Mouse (Mus musculus) neural tube, embryonic 14.5 days (tissue): ENCODE results near the gene Lrp4. TPM values are rescaled to one million over a fixed set of nuclear protein-coding genes. Genes with fewer than 3 reads are reported as not detected.

Experiments
- ATAC-seq: fragments of 200-750 bp; cut with Nextera tagmentation; 2 replicates; pipeline ENCODE4 v1.8.0; 2017; ENCODE audit warnings: low read depth, mild to moderate bottlenecking, moderate TSS enrichment, moderate library complexity
- H3K27ac ChIP-seq: fragments of 300-500 bp; sonication (generic); 2 replicates; pipeline ENCODE4 v1.5.1; 2014; ENCODE audit warnings: low read depth, mild to moderate bottlenecking, control low read depth, low read length, moderate library complexity, mixed read lengths
- H3K27me3 ChIP-seq: fragments of 300-500 bp; sonication (generic); 2 replicates; pipeline ENCODE4 v1.6.1; 2014; ENCODE audit warnings: low read length; ENCODE audit not compliant: control insufficient read depth, insufficient read depth
- H3K36me3 ChIP-seq: fragments of 300-500 bp; sonication (generic); 2 replicates; pipeline ENCODE4 v1.6.1; 2014; ENCODE audit warnings: low read length, mixed read lengths; ENCODE audit not compliant: control insufficient read depth, insufficient read depth
- H3K4me1 ChIP-seq: fragments of 300-500 bp; sonication (generic); 2 replicates; pipeline ENCODE4 v1.6.1; 2014; ENCODE audit warnings: low read length; ENCODE audit not compliant: control insufficient read depth, insufficient read depth
- H3K4me2 ChIP-seq: fragments of 300-500 bp; sonication (generic); 2 replicates; pipeline ENCODE4 v1.6.1; 2014; ENCODE audit warnings: mild to moderate bottlenecking, low read depth, low read length, control low read depth
- H3K4me3 ChIP-seq: fragments of 300-500 bp; sonication (generic); 2 replicates; pipeline ENCODE4 v1.5.1; 2014; ENCODE audit warnings: low read depth, low read length, control low read depth, mixed read lengths
- H3K9ac ChIP-seq: fragments of 300-500 bp; sonication (generic); replicated peaks from 2 replicates; pipeline ENCODE4 v1.6.1; 2014; ENCODE audit warnings: low read depth, mild to moderate bottlenecking, control low read depth, low read length, mixed read lengths
- H3K9me3 ChIP-seq: fragments of 300-500 bp; sonication (generic); 2 replicates; pipeline ENCODE4 v1.6.1; 2016; ENCODE audit warnings: low read length; ENCODE audit not compliant: control insufficient read depth
- WGBS: fragments of 180-500 bp; shearing (Covaris S2); extraction: QIAGEN DNeasy Blood & Tissue Kit; methylation state at CpG from one replicate; pipeline ENCODE4 v1.1.7; 2014; 5-methylcytosine and 5-hydroxymethylcytosine counted together
- polyA plus RNA-seq: library from polyadenylated mRNA; unstranded; fragments of >200 nt; fragmentation: Nextera tagmentation; extraction: Ambion mirVana; gene quantifications from 2 replicates; pipeline ENCODE4 v1.2.1, GENCODE M21; 2014

The Lrp4 gene
- polyA plus RNA-seq, 1 experiment from 2014 or later, result 7.2 TPM

- no peak for ATAC-seq
- no peaks in the 10 kb centered on the region for H3K36me3 ChIP-seq
- H3K4me3 ChIP-seq, result no peak overlapping the region
- H3K27ac ChIP-seq, result no peak overlapping the region
- H3K9me3 ChIP-seq, result no peaks in the 10 kb centered on the region
- 50% methylated on average over 8 of the region's 8 CpGs for WGBS
- H3K27me3 ChIP-seq, result no peaks in the 10 kb centered on the region
- peaks cover 9% of the 10 kb centered on the region for H3K4me1 ChIP-seq
- H3K9ac ChIP-seq, result no peak overlapping the region
- H3K4me2 ChIP-seq, result no peak overlapping the region
These were observed 10.3 kb downstream of the Lrp4 start for GRCm38 (mm10) chr2:91467613-91468012.

- no peaks in the 10 kb centered on the region; the same call in 1 of the 2 replicates for H3K36me3 ChIP-seq
- peaks cover 6% of the 10 kb centered on the region for H3K4me1 ChIP-seq
- H3K4me2 ChIP-seq, result no peak overlapping the region
- no peak overlapping the region for H3K4me3 ChIP-seq
- no peak overlapping the region for H3K27ac ChIP-seq
- peak; percentile 62 for ATAC-seq
- 16% methylated on average over 7 of the region's 7 CpGs for WGBS
- no peaks in the 10 kb centered on the region for H3K9me3 ChIP-seq
- no peaks in the 10 kb centered on the region for H3K27me3 ChIP-seq
- 0 out of 2 replicates have a peak overlapping the region, but pooled peaks have one; percentile 3 for H3K9ac ChIP-seq
These were observed 12.8 kb downstream of the Lrp4 start for GRCm38 (mm10) chr2:91470055-91470647.

- H3K9ac ChIP-seq, result no peak overlapping the region
These were observed 17.0 kb downstream of the Lrp4 start for GRCm38 (mm10) chr2:91474358-91474757.

GRCm38 (mm10) chr2:91475791-91476190 is 18.5 kb downstream of the Lrp4 start:
- 83% methylated on average over 7 of the region's 7 CpGs for WGBS
- no peak overlapping the region for H3K27ac ChIP-seq
- no peaks in the 10 kb centered on the region for H3K9me3 ChIP-seq
- H3K27me3 ChIP-seq, result no peaks in the 10 kb centered on the region
- 0 out of 2 replicates have a peak, but pooled peaks cover 3% of the 10 kb centered on the region for H3K4me1 ChIP-seq
- no peak overlapping the region for H3K4me2 ChIP-seq
- H3K4me3 ChIP-seq, result no peak overlapping the region
- no peak for ATAC-seq
- no peaks in the 10 kb centered on the region; the same call in 1 of the 2 replicates for H3K36me3 ChIP-seq
- H3K9ac ChIP-seq, result no peak overlapping the region

More at GRCm38 (mm10) chr2:91474358-91474757, 17.0 kb downstream of the Lrp4 start:
- Histone ChIP-seq H3K4me1 (peaks cover 6% of the 10 kb centered on the region), H3K9me3 (no peaks in the 10 kb centered on the region), H3K36me3 (no peaks in the 10 kb centered on the region; the same call in 1 of the 2 replicates), H3K27ac (no peak overlapping the region), H3K27me3 (no peaks in the 10 kb centered on the region), H3K4me3 (no peak overlapping the region), H3K4me2 (no peak overlapping the region)
- peak; percentile 31; the same call in 1 of the 2 replicates for ATAC-seq
- WGBS, result 66% methylated on average over 12 of the region's 12 CpGs

GRCm38 (mm10) chr2:91476251-91476661 is 18.9 kb downstream of the Lrp4 start:
- WGBS, result 82% methylated on average over 17 of the region's 17 CpGs
- no peak for ATAC-seq
- no peak overlapping the region for H3K27ac ChIP-seq
- no peak overlapping the region for H3K4me2 ChIP-seq
- H3K36me3 ChIP-seq, result no peaks in the 10 kb centered on the region; the same call in 1 of the 2 replicates
- no peak overlapping the region for H3K4me3 ChIP-seq
- no peaks in the 10 kb centered on the region for H3K27me3 ChIP-seq
- no peaks in the 10 kb centered on the region for H3K9me3 ChIP-seq
- 0 out of 2 replicates have a peak, but pooled peaks cover 3% of the 10 kb centered on the region for H3K4me1 ChIP-seq
- H3K9ac ChIP-seq, result no peak overlapping the region

GRCm38 (mm10) chr2:91476841-91477240 is 19.5 kb downstream of the Lrp4 start:
- no peak for ATAC-seq
- no peak overlapping the region for H3K4me3 ChIP-seq
- no peak overlapping the region for H3K27ac ChIP-seq
- H3K36me3 ChIP-seq, result no peaks in the 10 kb centered on the region; the same call in 1 of the 2 replicates
- H3K4me2 ChIP-seq, result no peak overlapping the region
- no peak overlapping the region for H3K9ac ChIP-seq
- WGBS, result 95% methylated on average over 7 of the region's 7 CpGs
- no peaks in the 10 kb centered on the region for H3K27me3 ChIP-seq
- H3K4me1 ChIP-seq, result 0 out of 2 replicates have a peak, but pooled peaks cover 3% of the 10 kb centered on the region
- H3K9me3 ChIP-seq, result no peaks in the 10 kb centered on the region

GRCm38 (mm10) chr2:91480399-91480801 is 23.1 kb downstream of the Lrp4 start:
- Histone ChIP-seq H3K36me3 (no peaks in the 10 kb centered on the region), H3K9ac (no peak overlapping the region), H3K4me2 (no peak overlapping the region), H3K9me3 (no peaks in the 10 kb centered on the region), H3K27me3 (no peaks in the 10 kb centered on the region), H3K27ac (no peak overlapping the region), H3K4me1 (no peaks in the 10 kb centered on the region), H3K4me3 (no peak overlapping the region)
- ATAC-seq, result 0 out of 2 replicates have a peak, but pooled peaks have one; percentile 18
- 95% methylated on average over 9 of the region's 9 CpGs for WGBS

GRCm38 (mm10) chr2:91480805-91481514 is 23.6 kb downstream of the Lrp4 start:
- Histone ChIP-seq H3K4me2 (no peak overlapping the region), H3K27ac (no peak overlapping the region), H3K4me1 (no peaks in the 10 kb centered on the region), H3K27me3 (no peaks in the 10 kb centered on the region), H3K9me3 (no peaks in the 10 kb centered on the region), H3K9ac (no peak overlapping the region), H3K36me3 (no peaks in the 10 kb centered on the region), H3K4me3 (no peak overlapping the region)
- 68% methylated on average over 6 of the region's 6 CpGs for WGBS
- peak; percentile 87 for ATAC-seq

- no peaks in the 10 kb centered on the region for H3K4me1 ChIP-seq
- H3K4me2 ChIP-seq, result no peak overlapping the region
- no peak overlapping the region for H3K4me3 ChIP-seq
- no peak overlapping the region for H3K9ac ChIP-seq
- no peak overlapping the region for H3K27ac ChIP-seq
- no peaks in the 10 kb centered on the region for H3K27me3 ChIP-seq
- no peaks in the 10 kb centered on the region for H3K36me3 ChIP-seq
- no peak for ATAC-seq
- no peaks in the 10 kb centered on the region for H3K9me3 ChIP-seq
- 85% methylated on average over 4 of the region's 4 CpGs for WGBS
These were observed 27.4 kb downstream of the Lrp4 start for GRCm38 (mm10) chr2:91484698-91485097.
